In the genomic region with DNA sequence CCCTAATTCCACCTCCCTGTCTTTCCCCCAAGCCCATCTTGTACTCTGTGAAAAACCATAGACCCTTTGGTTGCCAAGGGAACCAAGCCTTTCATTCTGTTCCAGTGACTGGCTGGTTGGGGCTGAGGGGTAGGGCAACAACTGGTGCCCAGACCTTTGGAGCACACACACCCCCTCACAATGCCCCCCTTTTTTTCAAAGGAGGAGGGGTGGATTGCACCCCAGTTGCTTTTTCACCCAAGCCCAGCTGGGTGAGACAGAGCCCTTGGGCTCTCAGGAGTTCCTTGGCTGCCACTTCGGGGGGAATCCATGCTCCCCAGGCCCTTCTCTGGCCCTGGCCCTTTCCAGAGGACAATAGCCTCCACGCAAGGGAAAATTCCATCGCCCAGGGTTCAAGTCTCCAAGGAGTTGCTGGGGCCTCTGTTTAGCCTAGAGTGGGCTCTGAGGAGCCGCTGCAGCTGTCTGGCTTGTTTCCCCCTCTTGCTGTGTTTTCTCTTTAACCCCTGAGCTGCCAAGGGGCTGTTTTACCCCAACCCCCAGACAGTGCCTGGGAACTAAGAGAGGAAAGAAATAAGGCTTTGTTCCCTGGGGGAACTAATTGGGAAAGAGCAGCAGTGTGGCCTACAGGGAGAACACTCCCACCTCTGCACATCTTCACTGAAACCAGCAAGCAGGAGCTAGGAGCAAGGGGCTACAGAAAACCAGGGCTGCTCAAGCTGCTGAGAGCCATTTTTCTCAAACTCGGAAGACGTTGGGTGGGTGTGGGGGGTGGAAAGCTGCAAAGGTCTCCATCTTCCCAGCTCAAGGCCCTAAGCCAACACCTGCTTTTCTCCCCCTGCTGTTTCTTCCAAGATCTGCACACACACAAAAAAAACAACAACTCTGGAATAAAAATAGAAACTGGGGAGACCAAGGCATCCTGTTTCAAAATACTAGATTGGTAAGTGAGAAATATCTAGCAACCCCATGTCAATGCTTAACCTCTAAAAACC, we compare ENCODE assay signal across 9 mouse cellular contexts. TPM values are rescaled to one million over a fixed set of nuclear protein-coding genes. Genes with fewer than 3 reads are reported as not detected.
A peak's percentile ranks its signal among the peaks of the same experiment; 100 is the strongest.
DNase-seq lines count a peak whose midpoint lies in the region; ATAC-seq lines count a peak whose summit lies in the region.
"Had no signal": no experiment of that assay in that cellular context is flagged by ENCODE, and none has a peak within 500 bp of the region (broad histone marks: within the 10 kb centered on the region; RNA-seq: fewer than 3 reads in every experiment).

No protein-coding gene starts in this region.

- ATAC-seq in midbrain, embryonic 12.5 days (ENCODE audit: low FRiP score, low read depth) = peak; percentile 95

- peaks cover 61% of the 10 kb centered on the region for H3K4me1 ChIP-seq in midbrain, embryonic 12.5 days

- peak overlapping the region; percentile 6; the same call in 1 of the 2 replicates for H3K4me3 ChIP-seq in midbrain, embryonic 12.5 days
- H3K4me3 ChIP-seq: liver, embryonic 15.5 days had no signal

- H3K9me3 ChIP-seq in midbrain, embryonic 12.5 days = no peaks in the 10 kb centered on the region
- H3K9me3 ChIP-seq: liver, embryonic 15.5 days had no signal

- H3K27me3 ChIP-seq in midbrain, embryonic 12.5 days = no peaks in the 10 kb centered on the region
- H3K27me3 ChIP-seq: liver, embryonic 15.5 days had no signal

- peak overlapping the region; percentile 93 for H3K27ac ChIP-seq in midbrain, embryonic 12.5 days (replicated peaks)
- H3K27ac ChIP-seq: liver, embryonic 15.5 days had no signal

- peak; percentile 57 for DNase-seq in layer of hippocampus, adult 11-12 months (ENCODE audit: low spot score)
- no peak for DNase-seq in layer of hippocampus, adult 9-10 months (ENCODE audit: low spot score)
- DNase-seq in embryo, embryonic 11.5 days (ENCODE audit: low read depth, low spot score) = peak; percentile 64
- peak; percentile 43 to 53 for DNase-seq in heart, adult 9 months (ENCODE audit: low spot score in 2 of 2)
- DNase-seq in layer of hippocampus, adult 9-11 months = peak; percentile 56
- DNase-seq in thymus, postnatal 25 days = peak; percentile 22
- no peak for DNase-seq in urinary bladder, adult 2 months (ENCODE audit: low spot score)

- peak overlapping the region; percentile 34 for H3K4me2 ChIP-seq in midbrain, embryonic 12.5 days (replicated peaks)
- H3K4me2 ChIP-seq: liver, embryonic 15.5 days had no signal

- H3K36me3 ChIP-seq in midbrain, embryonic 12.5 days = no peaks in the 10 kb centered on the region
- H3K36me3 ChIP-seq: liver, embryonic 15.5 days had no signal

- H3K9ac ChIP-seq in midbrain, embryonic 12.5 days (replicated peaks) = no peak overlapping the region; the same call in 1 of the 2 replicates
- H3K9ac ChIP-seq: liver, embryonic 15.5 days had no signal

- 0% methylated on average over 6 of the region's 6 CpGs for WGBS in midbrain, embryonic 12.5 days

RNA-seq across cellular contexts. Expression of a gene that starts 50.1 kb away (rescaled TPM):
- polyA plus RNA-seq in midbrain, embryonic 12.5 days (2016; fragmentation: Nextera tagmentation; extraction: Ambion mirVana) = 91.2 and 98.0 TPM in 2 replicates
- polyA plus RNA-seq in urinary bladder, adult 2 months (2012; rRNA removed) = 141 and 167 TPM in 2 replicates

Comparison
In these comparisons a context has a peak if more than half of its experiments do, and no peak if none do; other contexts are left out.
1. DNase-seq: peak in layer of hippocampus, adult 11-12 months (single experiment), embryo, embryonic 11.5 days (single experiment), heart, adult 9 months (2 of 2), layer of hippocampus, adult 9-11 months (single experiment) and thymus, postnatal 25 days (single experiment); none in layer of hippocampus, adult 9-10 months (single experiment) and urinary bladder, adult 2 months (single experiment).